ENCODE assay signal across 9 mouse cellular contexts in the genomic region with DNA sequence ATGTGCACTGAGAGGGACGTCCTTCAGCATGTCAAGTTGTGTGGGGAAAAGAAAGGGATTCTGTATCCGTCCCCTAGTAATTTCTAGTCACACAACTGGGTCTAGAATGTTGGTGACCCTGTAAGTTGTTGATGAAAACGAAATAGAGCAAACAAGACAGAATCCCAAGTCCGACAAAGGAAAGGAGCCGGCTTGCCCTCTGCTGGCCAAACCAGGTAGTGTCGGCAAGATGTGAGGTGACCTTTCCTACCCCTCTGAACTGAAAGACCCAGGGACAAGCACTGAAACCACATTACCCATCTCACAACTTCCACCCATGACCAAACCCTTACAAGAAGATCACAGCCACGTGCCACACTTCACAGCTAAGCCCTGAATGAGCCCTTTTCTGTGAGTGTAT. TPM values are rescaled to one million over a fixed set of nuclear protein-coding genes. Genes with fewer than 3 reads are reported as not detected.
A peak's percentile ranks its signal among the peaks of the same experiment; 100 is the strongest.
DNase-seq lines count a peak whose midpoint lies in the region; ATAC-seq lines count a peak whose summit lies in the region.
"Had no signal": no experiment of that assay in that cellular context is flagged by ENCODE, and none has a peak within 500 bp of the region (broad histone marks: within the 10 kb centered on the region; RNA-seq: fewer than 3 reads in every experiment).

No protein-coding gene starts in this region.

- no peak overlapping the region for H3K27ac ChIP-seq in forebrain, embryonic 11.5 days (ENCODE audit: low read depth, low read length)
- no peak overlapping the region for H3K27ac ChIP-seq in forebrain, embryonic 15.5 days (replicated peaks)
- no peak overlapping the region for H3K27ac ChIP-seq in liver, embryonic 11.5 days (ENCODE audit: low read depth, low read length)
- H3K27ac ChIP-seq: hindbrain, embryonic 15.5 days had no signal

- no peaks in the 10 kb centered on the region for H3K36me3 ChIP-seq in forebrain, embryonic 11.5 days (ENCODE audit: control insufficient read depth, insufficient read depth, low read length)
- no peaks in the 10 kb centered on the region for H3K36me3 ChIP-seq in forebrain, embryonic 15.5 days
- no peaks in the 10 kb centered on the region for H3K36me3 ChIP-seq in liver, embryonic 11.5 days (ENCODE audit: control insufficient read depth, insufficient read depth, low read length)
- H3K36me3 ChIP-seq: hindbrain, embryonic 15.5 days had no signal

- H3K9ac ChIP-seq in forebrain, embryonic 11.5 days (ENCODE audit: low read length): no peak overlapping the region
- H3K9ac ChIP-seq in forebrain, embryonic 15.5 days (replicated peaks): no peak overlapping the region
- no peak overlapping the region for H3K9ac ChIP-seq in liver, embryonic 11.5 days (ENCODE audit: low read depth, low read length)
- H3K9ac ChIP-seq: hindbrain, embryonic 15.5 days had no signal

- no peaks in the 10 kb centered on the region for H3K4me1 ChIP-seq in forebrain, embryonic 11.5 days (replicated peaks; ENCODE audit: control insufficient read depth, insufficient read depth, low read length)
- H3K4me1 ChIP-seq in forebrain, embryonic 15.5 days: no peaks in the 10 kb centered on the region
- H3K4me1 ChIP-seq in liver, embryonic 11.5 days (replicated peaks; ENCODE audit: control insufficient read depth, insufficient read depth, low read length): no peaks in the 10 kb centered on the region
- H3K4me1 ChIP-seq: hindbrain, embryonic 15.5 days had no signal

- H3K4me3 ChIP-seq in forebrain, embryonic 11.5 days (ENCODE audit: low read depth, low read length): no peak overlapping the region
- H3K4me3 ChIP-seq in forebrain, embryonic 15.5 days: no peak overlapping the region
- H3K4me3 ChIP-seq in liver, embryonic 11.5 days (ENCODE audit: low read depth, low read length): no peak overlapping the region
- H3K4me3 ChIP-seq: hindbrain, embryonic 15.5 days had no signal

- H3K9me3 ChIP-seq in forebrain, embryonic 11.5 days (ENCODE audit: control insufficient read depth, low read length): no peaks in the 10 kb centered on the region
- H3K9me3 ChIP-seq in forebrain, embryonic 15.5 days: no peaks in the 10 kb centered on the region
- H3K9me3 ChIP-seq in liver, embryonic 11.5 days (ENCODE audit: control insufficient read depth, low read length): no peaks in the 10 kb centered on the region
- H3K9me3 ChIP-seq: hindbrain, embryonic 15.5 days had no signal

- H3K27me3 ChIP-seq in forebrain, embryonic 11.5 days (ENCODE audit: control insufficient read depth, insufficient read depth, low read length): no peaks in the 10 kb centered on the region
- H3K27me3 ChIP-seq in forebrain, embryonic 15.5 days: no peaks in the 10 kb centered on the region
- H3K27me3 ChIP-seq in liver, embryonic 11.5 days (replicated peaks; ENCODE audit: control insufficient read depth, insufficient read depth, low read length): no peaks in the 10 kb centered on the region
- H3K27me3 ChIP-seq: hindbrain, embryonic 15.5 days had no signal

- no peak for ATAC-seq in forebrain, embryonic 11.5 days (replicated peaks; ENCODE audit: low FRiP score)
- ATAC-seq in forebrain, embryonic 15.5 days (replicated peaks): no peak
- no peak for ATAC-seq in liver, embryonic 11.5 days (replicated peaks; ENCODE audit: low FRiP score)

- no peak overlapping the region for H3K4me2 ChIP-seq in forebrain, embryonic 11.5 days (ENCODE audit: low read depth, low read length, severe bottlenecking)
- no peak overlapping the region for H3K4me2 ChIP-seq in forebrain, embryonic 15.5 days (replicated peaks)
- no peak overlapping the region for H3K4me2 ChIP-seq in liver, embryonic 11.5 days
- H3K4me2 ChIP-seq: hindbrain, embryonic 15.5 days had no signal

- peak; percentile 82 for DNase-seq in forebrain, embryonic 11.5 days (ENCODE audit: low spot score)
- DNase-seq in 416B (ENCODE audit: low read depth): peak; percentile 66
- peak; percentile 20 for DNase-seq in adrenal gland, adult 8-10 months
- DNase-seq in embryo, embryonic 10 days (ENCODE audit: low spot score): peak; percentile 79
- peak; percentile 83 for DNase-seq in heart, postnatal 4 days
- DNase-seq in liver, embryonic 11.5 days (ENCODE audit: low spot score): peak; percentile 52
- DNase-seq in retina, postnatal 7 days (ENCODE audit: low read depth, low spot score): peak; percentile 48

- WGBS in forebrain, embryonic 11.5 days: 10% methylated on average over 7 of the region's 7 CpGs
- 14% methylated on average over 7 of the region's 7 CpGs for WGBS in forebrain, embryonic 15.5 days
- 13% methylated on average over 7 of the region's 7 CpGs for WGBS in liver, embryonic 11.5 days

RNA-seq across cellular contexts. Expression of gene Tbc1d30, which starts 20.1 kb away (rescaled TPM):
- polyA plus RNA-seq in forebrain, embryonic 11.5 days (2014; fragmentation: Nextera tagmentation; extraction: Ambion mirVana): 3.0 and 3.3 TPM in 2 replicates
- polyA plus RNA-seq in forebrain, embryonic 15.5 days (2015; fragmentation: Nextera tagmentation; extraction: Ambion mirVana): 8.5 and 9.1 TPM in 2 replicates
- total RNA-seq in adrenal gland, adult 8-10 months (2022): 10 to 100 TPM in 1 of 4 experiments, 1 to 10 TPM in 3; 3.2 to 11.0 (median 7.9) TPM
- total RNA-seq in heart, postnatal 4 days (2021): 1 to 10 TPM; 3.7 to 4.9 TPM
- 0.27 and 0.78 TPM in 2 replicates for polyA plus RNA-seq in liver, embryonic 11.5 days (2014; fragmentation: Nextera tagmentation; extraction: Ambion mirVana)

RNA-seq across cellular contexts. Expression of gene Gns, which starts 34.0 kb away (rescaled TPM):
- polyA plus RNA-seq in forebrain, embryonic 11.5 days (2014; fragmentation: Nextera tagmentation; extraction: Ambion mirVana): 43.1 and 45.6 TPM in 2 replicates
- polyA plus RNA-seq in forebrain, embryonic 15.5 days (2015; fragmentation: Nextera tagmentation; extraction: Ambion mirVana): 30.3 and 34.7 TPM in 2 replicates
- 100 to 1,000 TPM; 181 to 274 (median 211) TPM for total RNA-seq in adrenal gland, adult 8-10 months (2022)
- 10 to 100 TPM; 66.2 to 66.9 TPM for total RNA-seq in heart, postnatal 4 days (2021)
- 31.2 and 31.6 TPM in 2 replicates for polyA plus RNA-seq in liver, embryonic 11.5 days (2014; fragmentation: Nextera tagmentation; extraction: Ambion mirVana)

Comparison
In these comparisons a context has a peak if more than half of its experiments do, and no peak if none do; other contexts are left out.
1. DNase-seq: peak in every context shown above with its lines; median percentile 83 in heart, postnatal 4 days; 82 in forebrain, embryonic 11.5 days; 79 in embryo, embryonic 10 days; 66 in 416B; 52 in liver, embryonic 11.5 days; 48 in retina, postnatal 7 days; 20 in adrenal gland, adult 8-10 months.